Mouse (Mus musculus): ENCODE measurements at regions not wholly inside any gene's neighbourhood (a gene's known extent, or its start where the extent isn't known, plus 50 kb on each side); places are given as distances from the start of the nearest gene placed in this dataset.

DNA sequence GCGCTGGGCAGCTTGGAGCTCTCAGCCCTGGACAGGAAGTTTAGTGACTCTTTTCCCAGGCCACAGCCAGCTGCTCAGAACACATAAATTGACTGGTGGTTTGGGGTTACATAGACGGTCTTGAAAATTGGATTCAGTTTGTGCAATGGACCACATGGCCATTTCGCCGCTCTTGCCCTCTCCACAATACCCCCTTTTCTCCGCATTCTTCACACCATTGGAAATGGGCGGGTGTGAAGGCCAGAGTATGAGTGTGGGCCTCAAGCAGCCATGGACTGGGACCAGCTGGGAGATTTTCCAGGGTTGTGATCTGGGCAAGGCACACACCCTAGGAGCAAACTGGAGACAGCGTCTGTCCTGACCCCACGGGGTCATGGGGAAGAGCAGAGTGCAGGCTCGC, 135.1 kb upstream of the Cops8 start:
- TF ChIP-seq CTCF (IDR thresholded peaks at IDR 0.05): no peak
- no peak for TF ChIP-seq EP300 (IDR thresholded peaks at IDR 0.05)
